Mouse (Mus musculus): ENCODE results near the gene 1700015F17Rik. TPM values are rescaled to one million over a fixed set of nuclear protein-coding genes. Genes with fewer than 3 reads are reported as not detected.

The 1700015F17Rik gene
- polyA plus RNA-seq (2014; fragmentation: Nextera tagmentation; extraction: Ambion mirVana), result 0.33 TPM in 1 of 2 replicates, not detected in the other

GRCm38 (mm10) chr5:5479043-5479442 is at the start of gene 1700015F17Rik:
TSS of gene 1700015F17Rik (minus strand) at chr5:5479143.
- Histone ChIP-seq H3K9me3 (ENCODE audit: control insufficient read depth, low read length) (no peaks in the 10 kb centered on the region), H3K27ac (ENCODE audit: low read depth, low read length) (no peak within 1 kb of the TSS), H3K36me3 (ENCODE audit: control insufficient read depth, insufficient read depth, low read length) (no peaks in the 10 kb centered on the region), H3K4me3 (ENCODE audit: low read depth, low read length) (no peak within 1 kb of the TSS), H3K4me1 (ENCODE audit: control insufficient read depth, insufficient read depth, low read length) (no peaks in the 10 kb centered on the region), H3K27me3 (ENCODE audit: control insufficient read depth, insufficient read depth, low read length) (no peaks in the 10 kb centered on the region), H3K4me2 (ENCODE audit: low read depth, low read length) (no peak within 1 kb of the TSS), H3K9ac (replicated peaks; ENCODE audit: low read depth, low read length) (no peak within 1 kb of the TSS)
- WGBS, result 94% methylated on average over 6 of the region's 6 CpGs
- ATAC-seq (ENCODE audit: low read depth), result no peak

DNA sequence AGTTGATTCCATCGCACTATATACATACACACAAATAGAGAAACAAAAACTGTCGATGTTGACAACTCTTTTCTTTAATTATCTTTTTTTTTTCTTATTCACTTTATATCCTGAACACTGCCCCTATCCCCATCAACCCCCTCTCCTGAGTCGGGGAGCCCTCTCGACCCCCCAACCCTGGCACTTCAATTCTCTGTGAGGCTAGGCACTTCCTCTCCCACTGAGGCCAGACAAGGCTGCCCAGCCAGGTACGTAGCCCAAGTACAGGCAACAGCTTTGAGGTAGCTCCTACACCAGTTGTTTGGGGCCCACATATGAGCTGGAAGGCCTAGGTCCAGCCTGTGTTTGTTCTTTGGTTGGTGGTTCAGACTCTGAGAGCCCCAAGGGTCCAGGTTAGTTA is 36.5 kb upstream of the 1700015F17Rik start:
- no peak overlapping the region for H3K27ac ChIP-seq (ENCODE audit: low read depth, low read length)
- H3K4me3 ChIP-seq (ENCODE audit: low read depth, low read length), result no peak overlapping the region
- H3K9me3 ChIP-seq (ENCODE audit: control insufficient read depth, low read length), result no peaks in the 10 kb centered on the region
- ATAC-seq (ENCODE audit: low read depth), result no peak
- no peak overlapping the region for H3K9ac ChIP-seq (replicated peaks; ENCODE audit: low read depth, low read length)
- H3K4me2 ChIP-seq (ENCODE audit: low read depth, low read length), result peak overlapping the region; percentile 79; the same call in 1 of the 2 replicates
- WGBS, result 82% methylated on average over 5 of the region's 5 CpGs
- H3K27me3 ChIP-seq (ENCODE audit: control insufficient read depth, insufficient read depth, low read length), result no peaks in the 10 kb centered on the region
- no peaks in the 10 kb centered on the region for H3K36me3 ChIP-seq (ENCODE audit: control insufficient read depth, insufficient read depth, low read length)
- no peaks in the 10 kb centered on the region for H3K4me1 ChIP-seq (ENCODE audit: control insufficient read depth, insufficient read depth, low read length)

- under 1% methylated on average over 69 of the region's 79 CpGs for WGBS
- Histone ChIP-seq H3K27ac (ENCODE audit: low read depth, low read length) (peak within 1 kb of the TSS; percentile 85), H3K9me3 (ENCODE audit: control insufficient read depth, low read length) (no peaks in the 10 kb centered on the region), H3K4me1 (ENCODE audit: control insufficient read depth, insufficient read depth, low read length) (no peaks in the 10 kb centered on the region), H3K36me3 (ENCODE audit: control insufficient read depth, insufficient read depth, low read length) (no peaks in the 10 kb centered on the region), H3K9ac (replicated peaks; ENCODE audit: low read depth, low read length) (peak within 1 kb of the TSS; percentile 76), H3K4me3 (ENCODE audit: low read depth, low read length) (peak within 1 kb of the TSS; percentile 83), H3K27me3 (ENCODE audit: control insufficient read depth, insufficient read depth, low read length) (no peaks in the 10 kb centered on the region), H3K4me2 (ENCODE audit: low read depth, low read length) (peak within 1 kb of the TSS; percentile 79)
- ATAC-seq (ENCODE audit: low read depth), result peak; percentile 96
Observed at GRCm38 (mm10) chr5:5514196-5515076, 35.5 kb upstream of the 1700015F17Rik start, which contains the start of gene Cldn12. TSS of gene Cldn12 (minus strand) at chr5:5514958.

- no peak for ATAC-seq (ENCODE audit: low read depth)
- no peak overlapping the region for H3K4me3 ChIP-seq (ENCODE audit: low read depth, low read length)
- peaks cover 8% of the 10 kb centered on the region; the same call in 1 of the 2 replicates for H3K4me1 ChIP-seq (ENCODE audit: control insufficient read depth, insufficient read depth, low read length)
- H3K9me3 ChIP-seq (ENCODE audit: control insufficient read depth, low read length), result no peaks in the 10 kb centered on the region
- no peak overlapping the region for H3K27ac ChIP-seq (ENCODE audit: low read depth, low read length)
- 74% methylated on average over 3 of the region's 3 CpGs for WGBS
- H3K27me3 ChIP-seq (ENCODE audit: control insufficient read depth, insufficient read depth, low read length), result no peaks in the 10 kb centered on the region
- H3K4me2 ChIP-seq (ENCODE audit: low read depth, low read length), result no peak overlapping the region
- H3K9ac ChIP-seq (replicated peaks; ENCODE audit: low read depth, low read length), result no peak overlapping the region
- no peaks in the 10 kb centered on the region for H3K36me3 ChIP-seq (ENCODE audit: control insufficient read depth, insufficient read depth, low read length)
Observed at GRCm38 (mm10) chr5:5511401-5511800, 32.5 kb upstream of the 1700015F17Rik start.

DNA sequence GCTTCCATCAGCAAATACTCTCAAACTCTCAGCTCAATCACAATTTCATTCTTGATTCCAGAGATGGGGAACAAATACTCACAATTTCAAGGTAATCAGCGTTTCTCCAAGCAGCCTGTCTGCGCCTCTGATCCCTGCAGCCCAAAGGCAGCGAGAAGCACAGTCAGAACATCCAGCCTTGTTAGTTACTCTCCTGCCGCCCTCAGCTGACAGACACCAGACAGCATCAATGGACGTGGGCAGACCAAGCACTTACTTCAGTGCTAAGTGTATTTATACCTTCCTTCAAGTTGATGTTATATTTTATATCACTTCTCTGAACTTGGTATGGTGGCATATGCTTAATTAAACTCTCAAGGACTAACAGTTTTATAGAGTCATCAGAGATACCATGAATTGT is 32.0 kb upstream of the 1700015F17Rik start:
- peaks cover 8% of the 10 kb centered on the region; the same call in 1 of the 2 replicates for H3K4me1 ChIP-seq (ENCODE audit: control insufficient read depth, insufficient read depth, low read length)
- no peak overlapping the region for H3K4me2 ChIP-seq (ENCODE audit: low read depth, low read length)
- no peaks in the 10 kb centered on the region for H3K36me3 ChIP-seq (ENCODE audit: control insufficient read depth, insufficient read depth, low read length)
- H3K4me3 ChIP-seq (ENCODE audit: low read depth, low read length), result no peak overlapping the region
- H3K9me3 ChIP-seq (ENCODE audit: control insufficient read depth, low read length), result no peaks in the 10 kb centered on the region
- H3K27me3 ChIP-seq (ENCODE audit: control insufficient read depth, insufficient read depth, low read length), result no peaks in the 10 kb centered on the region
- WGBS, result 64% methylated on average over 5 of the region's 5 CpGs
- no peak overlapping the region for H3K9ac ChIP-seq (replicated peaks; ENCODE audit: low read depth, low read length)
- ATAC-seq (ENCODE audit: low read depth), result no peak
- no peak overlapping the region for H3K27ac ChIP-seq (ENCODE audit: low read depth, low read length)

DNA sequence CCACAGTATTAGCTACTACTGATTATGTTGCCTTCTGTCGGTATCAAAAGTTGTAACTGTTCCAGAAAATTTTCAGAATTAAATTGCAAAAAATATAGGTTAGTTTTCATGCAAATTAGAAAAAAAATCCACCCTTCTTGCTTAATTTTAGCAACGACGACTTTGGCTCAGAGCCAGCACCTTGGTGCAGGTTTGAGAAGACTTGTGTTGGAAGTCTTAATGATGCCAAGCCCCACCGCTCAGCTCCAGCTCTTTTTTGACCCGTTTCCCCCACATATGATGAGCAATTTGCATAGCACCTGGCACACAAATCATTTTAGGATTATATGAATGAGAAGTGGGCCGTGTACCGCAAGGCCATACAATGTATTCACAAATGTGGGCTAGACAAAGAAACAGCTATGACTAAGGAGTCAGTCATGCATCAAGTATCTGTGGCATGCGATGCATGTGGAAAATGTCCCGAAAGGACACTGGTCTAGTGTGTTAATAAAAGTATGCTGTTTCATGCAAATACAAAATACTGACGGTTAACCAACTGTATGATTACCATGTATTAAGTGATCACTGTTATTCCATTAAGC is 31.5 kb upstream of the 1700015F17Rik start:
- no peak for ATAC-seq (ENCODE audit: low read depth)
- Histone ChIP-seq H3K9me3 (ENCODE audit: control insufficient read depth, low read length) (no peaks in the 10 kb centered on the region), H3K4me2 (ENCODE audit: low read depth, low read length) (no peak overlapping the region), H3K27me3 (ENCODE audit: control insufficient read depth, insufficient read depth, low read length) (no peaks in the 10 kb centered on the region), H3K4me1 (ENCODE audit: control insufficient read depth, insufficient read depth, low read length) (peaks cover 8% of the 10 kb centered on the region; the same call in 1 of the 2 replicates), H3K27ac (ENCODE audit: low read depth, low read length) (no peak overlapping the region), H3K9ac (replicated peaks; ENCODE audit: low read depth, low read length) (no peak overlapping the region), H3K36me3 (ENCODE audit: control insufficient read depth, insufficient read depth, low read length) (no peaks in the 10 kb centered on the region), H3K4me3 (ENCODE audit: low read depth, low read length) (no peak overlapping the region)
- WGBS, result 54% methylated on average over 10 of the region's 10 CpGs

- Histone ChIP-seq H3K9ac (replicated peaks; ENCODE audit: low read depth, low read length) (0 out of 2 replicates have a peak overlapping the region, but pooled peaks have one; percentile 11), H3K36me3 (ENCODE audit: control insufficient read depth, insufficient read depth, low read length) (no peaks in the 10 kb centered on the region), H3K27me3 (ENCODE audit: control insufficient read depth, insufficient read depth, low read length) (no peaks in the 10 kb centered on the region), H3K4me3 (ENCODE audit: low read depth, low read length) (no peak overlapping the region), H3K4me1 (ENCODE audit: control insufficient read depth, insufficient read depth, low read length) (peaks cover 8% of the 10 kb centered on the region; the same call in 1 of the 2 replicates), H3K4me2 (ENCODE audit: low read depth, low read length) (peak overlapping the region; percentile 38), H3K27ac (ENCODE audit: low read depth, low read length) (peak overlapping the region; percentile 22; the same call in 1 of the 2 replicates), H3K9me3 (ENCODE audit: control insufficient read depth, low read length) (no peaks in the 10 kb centered on the region)
- peak; percentile 41; the same call in 1 of the 2 replicates for ATAC-seq (ENCODE audit: low read depth)
- 38% methylated on average over 10 of the region's 10 CpGs for WGBS
Observed at GRCm38 (mm10) chr5:5508231-5508630, 29.3 kb upstream of the 1700015F17Rik start.

- peaks cover 8% of the 10 kb centered on the region; the same call in 1 of the 2 replicates for H3K4me1 ChIP-seq (ENCODE audit: control insufficient read depth, insufficient read depth, low read length)
Observed at GRCm38 (mm10) chr5:5507701-5508225, 28.8 kb upstream of the 1700015F17Rik start.

More at GRCm38 (mm10) chr5:5507701-5508225, 28.8 kb upstream of the 1700015F17Rik start:
- Histone ChIP-seq H3K9me3 (ENCODE audit: control insufficient read depth, low read length) (no peaks in the 10 kb centered on the region), H3K27me3 (ENCODE audit: control insufficient read depth, insufficient read depth, low read length) (no peaks in the 10 kb centered on the region), H3K27ac (ENCODE audit: low read depth, low read length) (no peak overlapping the region), H3K36me3 (ENCODE audit: control insufficient read depth, insufficient read depth, low read length) (no peaks in the 10 kb centered on the region), H3K4me3 (ENCODE audit: low read depth, low read length) (no peak overlapping the region), H3K9ac (replicated peaks; ENCODE audit: low read depth, low read length) (0 out of 2 replicates have a peak overlapping the region, but pooled peaks have one; percentile 11), H3K4me2 (ENCODE audit: low read depth, low read length) (peak overlapping the region; percentile 38)
- WGBS, result 15% methylated on average over 20 of the region's 20 CpGs
- peak; percentile 82 for ATAC-seq (ENCODE audit: low read depth)

Data from neural tube, embryonic 14.5 days (tissue).